ENCODE assay signal across 9 mouse cellular contexts in the genomic region with DNA sequence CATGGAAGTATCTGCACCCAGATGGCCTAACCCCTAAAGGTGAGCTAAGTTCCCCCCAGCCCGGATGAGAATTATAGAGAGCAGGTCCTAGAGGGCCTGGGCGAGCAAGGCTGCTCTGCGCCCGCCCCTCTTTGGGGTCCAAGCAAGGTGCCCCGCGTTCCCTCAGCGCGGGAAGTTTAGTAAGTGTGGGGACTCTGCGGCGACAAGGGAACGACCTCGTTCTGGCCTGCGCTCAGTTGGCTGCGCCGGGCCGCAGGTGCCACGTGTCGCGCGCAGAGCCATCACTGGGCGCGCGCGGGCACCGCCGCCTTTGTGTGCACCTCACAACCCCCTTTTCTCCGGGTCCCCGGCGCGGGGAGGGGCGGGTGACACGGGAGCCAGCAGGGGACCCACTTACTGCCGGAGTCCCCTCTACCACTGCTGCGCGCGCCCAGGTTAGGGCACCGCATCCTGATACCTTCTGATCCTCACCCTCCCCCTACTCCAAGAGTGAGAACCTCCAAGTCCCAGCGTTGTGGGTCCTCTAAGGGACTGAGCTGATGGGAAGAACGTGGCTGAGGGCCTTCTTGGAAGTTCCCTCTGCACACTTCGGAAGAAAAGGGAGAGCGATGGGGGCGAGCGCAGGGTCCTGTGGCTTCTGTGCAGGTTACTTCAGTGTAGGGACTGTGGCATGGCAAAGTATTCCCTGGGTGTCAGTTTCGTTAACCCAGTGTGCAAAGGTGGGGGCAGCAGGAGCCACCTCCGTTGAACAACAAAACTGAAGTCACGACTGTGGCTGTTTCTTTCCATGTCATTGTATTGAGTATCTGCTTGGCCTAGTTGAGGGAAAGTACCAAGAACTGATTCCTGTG. TPM values are rescaled to one million over a fixed set of nuclear protein-coding genes. Genes with fewer than 3 reads are reported as not detected.
DNase-seq lines count a peak whose midpoint lies in the region; ATAC-seq and TF ChIP-seq lines count a peak whose summit lies in the region.
"Had no signal": no experiment of that assay in that cellular context is flagged by ENCODE, and none has a peak within 500 bp of the region (broad histone marks: within the 10 kb centered on the region; RNA-seq: fewer than 3 reads in every experiment).

No protein-coding gene starts in this region.

- ATAC-seq in hindbrain, postnatal 0 days = peak; percentile 67
- ATAC-seq in neural tube, embryonic 11.5 days (ENCODE audit: insufficient read depth, low FRiP score, low TSS enrichment) = peak; percentile 46
- ATAC-seq in granulocyte monocyte progenitor cell, adult 5-6 weeks (replicated peaks; ENCODE audit: poor library complexity, severe bottlenecking) = no peak
- no peak for ATAC-seq in inflammation-experienced regulatory T-cells, adult 6 months

- H3K9ac ChIP-seq in hindbrain, postnatal 0 days (replicated peaks; ENCODE audit: low read length) = peak overlapping the region; percentile 46
- peak overlapping the region; percentile 54 for H3K9ac ChIP-seq in neural tube, embryonic 11.5 days (ENCODE audit: low read length)

- no peaks in the 10 kb centered on the region for H3K36me3 ChIP-seq in hindbrain, postnatal 0 days (ENCODE audit: insufficient read depth, low read length)
- H3K36me3 ChIP-seq in neural tube, embryonic 11.5 days (ENCODE audit: control insufficient read depth, insufficient read depth, low read length) = no peaks in the 10 kb centered on the region

- H3K27me3 ChIP-seq in hindbrain, postnatal 0 days (ENCODE audit: insufficient read depth, low read length) = no peaks in the 10 kb centered on the region
- H3K27me3 ChIP-seq in neural tube, embryonic 11.5 days (ENCODE audit: control insufficient read depth, insufficient read depth, low read length) = peaks cover 19% of the 10 kb centered on the region

- DNase-seq in layer of hippocampus, adult 2 months (ENCODE audit: low spot score in 2 of 2) = no peak
- DNase-seq in layer of hippocampus, adult 18-20 months (ENCODE audit: low spot score in 2 of 2) = no peak
- peak; percentile 33 for DNase-seq in embryo, embryonic 9.5 days (ENCODE audit: extremely low spot score)
- peak; percentile 43 for DNase-seq in hindbrain, postnatal 0 days (ENCODE audit: low spot score)
- DNase-seq in neural tube, embryonic 11.5 days (ENCODE audit: low spot score) = no peak
- DNase-seq in kidney, adult 8-10 months = no peak
- DNase-seq: thymus, adult 2 months had no signal

- H3K4me2 ChIP-seq in hindbrain, postnatal 0 days (ENCODE audit: low read depth, low read length) = peak overlapping the region; percentile 85
- H3K4me2 ChIP-seq in neural tube, embryonic 11.5 days (ENCODE audit: low read depth) = peak overlapping the region; percentile 64

- H3K27ac ChIP-seq in layer of hippocampus, adult 2 months = no peak overlapping the region
- no peak overlapping the region for H3K27ac ChIP-seq in hindbrain, postnatal 0 days
- H3K27ac ChIP-seq in neural tube, embryonic 11.5 days (ENCODE audit: low read depth, low read length) = no peak overlapping the region

- no peak for TF ChIP-seq CTCF in layer of hippocampus, adult 2 months (conservative IDR thresholded peaks at IDR 0.05)
- TF ChIP-seq CTCF in hindbrain, postnatal 0 days (IDR thresholded peaks at IDR 0.05; ENCODE audit: low read depth) = no peak

- 10% methylated on average over 46 of the region's 46 CpGs for WGBS in hindbrain, postnatal 0 days
- 8% methylated on average over 46 of the region's 46 CpGs for WGBS in neural tube, embryonic 11.5 days

- no peaks in the 10 kb centered on the region for H3K9me3 ChIP-seq in hindbrain, postnatal 0 days (ENCODE audit: low read length)
- no peaks in the 10 kb centered on the region for H3K9me3 ChIP-seq in neural tube, embryonic 11.5 days (ENCODE audit: control insufficient read depth, low read length)

- peak overlapping the region; percentile 40 for H3K4me3 ChIP-seq in layer of hippocampus, adult 2 months
- H3K4me3 ChIP-seq in hindbrain, postnatal 0 days (ENCODE audit: low read length) = peak overlapping the region; percentile 46
- peak overlapping the region; percentile 35 for H3K4me3 ChIP-seq in neural tube, embryonic 11.5 days (ENCODE audit: low read depth, low read length)

- H3K4me1 ChIP-seq in hindbrain, postnatal 0 days (ENCODE audit: insufficient read depth, low read length) = 0 out of 2 replicates have a peak, but pooled peaks cover 13% of the 10 kb centered on the region
- peaks cover 8% of the 10 kb centered on the region for H3K4me1 ChIP-seq in neural tube, embryonic 11.5 days (ENCODE audit: control insufficient read depth, insufficient read depth, low read length)

RNA-seq across cellular contexts. Expression of gene Plagl1, which starts 0.7 kb away (rescaled TPM):
- total RNA-seq in layer of hippocampus, adult 2 months (2021) = 10 to 100 TPM; 14.1 to 17.4 TPM
- 10 to 100 TPM; 26.3 to 28.2 TPM for total RNA-seq in layer of hippocampus, adult 18-20 months (2021)
- total RNA-seq in hindbrain, postnatal 0 days (2014; rRNA removed) = 88.2 and 112 TPM in 2 replicates
- polyA plus RNA-seq in hindbrain, postnatal 0 days (2015; fragmentation: Nextera tagmentation; extraction: Ambion mirVana) = 16.6 and 19.8 TPM in 2 replicates
- 147 and 150 TPM in 2 replicates for polyA plus RNA-seq in neural tube, embryonic 11.5 days (2014; fragmentation: Nextera tagmentation; extraction: Ambion mirVana)
- 0.37 TPM in 1 of 2 replicates, not detected in the other for total RNA-seq in granulocyte monocyte progenitor cell, adult 5-6 weeks (2014; fragmentation: Nextera tagmentation)
- total RNA-seq in granulocyte monocyte progenitor cell, adult 5-6 weeks (2017) = not detected in 2 replicates
- polyA plus RNA-seq in inflammation-experienced regulatory T-cells, adult 6 months (2017; shearing (Covaris generic)) = 1 to 10 TPM in 2 of 3 experiments, under 1 TPM in 1; 0.25 to 2.8 (median 2.2) TPM

RNA-seq across cellular contexts. Expression of gene Sf3b5, which starts 55.9 kb away (rescaled TPM):
- 1 to 10 TPM; 9.4 to 9.7 TPM for total RNA-seq in layer of hippocampus, adult 2 months (2021)
- total RNA-seq in layer of hippocampus, adult 18-20 months (2021) = 10 to 100 TPM; 10.1 to 10.3 TPM
- 18.8 and 27.7 TPM in 2 replicates for total RNA-seq in hindbrain, postnatal 0 days (2014; rRNA removed)
- 27.6 and 28.0 TPM in 2 replicates for polyA plus RNA-seq in hindbrain, postnatal 0 days (2015; fragmentation: Nextera tagmentation; extraction: Ambion mirVana)
- polyA plus RNA-seq in neural tube, embryonic 11.5 days (2014; fragmentation: Nextera tagmentation; extraction: Ambion mirVana) = 35.9 and 40.7 TPM in 2 replicates
- 14.5 and 21.6 TPM in 2 replicates for total RNA-seq in granulocyte monocyte progenitor cell, adult 5-6 weeks (2014; fragmentation: Nextera tagmentation)
- total RNA-seq in granulocyte monocyte progenitor cell, adult 5-6 weeks (2017) = 20.7 and 29.0 TPM in 2 replicates
- 10 to 100 TPM; 37.0 to 38.5 (median 37.3) TPM for polyA plus RNA-seq in inflammation-experienced regulatory T-cells, adult 6 months (2017; shearing (Covaris generic))

Comparison
In these comparisons a context has a peak if more than half of its experiments do, and no peak if none do; other contexts are left out.
1. DNase-seq: peak in embryo, embryonic 9.5 days (single experiment) and hindbrain, postnatal 0 days (single experiment); none in layer of hippocampus, adult 2 months (0 of 2), layer of hippocampus, adult 18-20 months (0 of 2), neural tube, embryonic 11.5 days (single experiment) and kidney, adult 8-10 months (0 of 2).
2. ATAC-seq: peak in hindbrain, postnatal 0 days (single experiment) and neural tube, embryonic 11.5 days (single experiment); none in granulocyte monocyte progenitor cell, adult 5-6 weeks (single experiment) and inflammation-experienced regulatory T-cells, adult 6 months (single experiment).
3. RNA of gene Plagl1, which starts 0.7 kb away (total RNA-seq): 88.2 to 112 TPM in hindbrain, postnatal 0 days, 26.3 to 28.2 TPM in layer of hippocampus, adult 18-20 months and 14.1 to 17.4 TPM in layer of hippocampus, adult 2 months; 0.37 TPM in granulocyte monocyte progenitor cell, adult 5-6 weeks; every median in the first group is over 10 times any median in the second.
4. Peak in every context shown above with its lines, with median percentiles within 50 percentile points of each other: H3K4me3 ChIP-seq.